Comparison of ENCODE assay signal across 11 mouse cellular contexts in the genomic region with DNA sequence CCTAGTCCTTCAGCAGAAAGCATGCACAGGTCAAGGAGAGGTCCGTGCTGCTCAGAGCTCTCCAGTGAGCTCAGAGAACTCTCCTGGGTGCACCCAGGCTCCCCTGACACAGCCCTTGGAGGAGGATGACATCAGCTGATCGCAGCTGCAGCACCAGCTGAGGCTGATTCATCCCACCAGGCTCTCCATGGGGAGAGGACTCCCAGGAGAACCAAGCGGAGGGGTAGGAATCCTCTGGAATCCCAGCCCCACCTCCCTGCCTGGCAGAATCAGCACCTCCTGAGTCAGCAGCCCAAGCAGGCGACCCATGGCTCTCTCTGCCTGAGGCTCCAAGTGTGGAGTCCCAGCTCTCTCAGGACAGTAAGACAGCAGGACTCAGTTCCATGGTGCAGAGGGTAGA. TPM values are rescaled to one million over a fixed set of nuclear protein-coding genes. Genes with fewer than 3 reads are reported as not detected.
DNase-seq lines count a peak whose midpoint lies in the region; ATAC-seq and TF ChIP-seq lines count a peak whose summit lies in the region.
"Had no signal": no experiment of that assay in that cellular context is flagged by ENCODE, and none has a peak within 500 bp of the region (broad histone marks: within the 10 kb centered on the region; RNA-seq: fewer than 3 reads in every experiment).

No protein-coding gene starts in this region.

- H3K4me2 ChIP-seq in forebrain, embryonic 15.5 days (replicated peaks): no peak overlapping the region
- no peak overlapping the region for H3K4me2 ChIP-seq in forebrain, embryonic 11.5 days (ENCODE audit: low read depth, low read length, severe bottlenecking)
- no peak overlapping the region for H3K4me2 ChIP-seq in midbrain, postnatal 0 days (ENCODE audit: low read depth, low read length, poor library complexity, severe bottlenecking)
- H3K4me2 ChIP-seq in midbrain, embryonic 13.5 days (replicated peaks): no peak overlapping the region
- H3K4me2 ChIP-seq: heart, embryonic 13.5 days; liver, embryonic 15.5 days had no signal

- 44% methylated on average over 4 of the region's 4 CpGs for WGBS in forebrain, embryonic 15.5 days
- WGBS in forebrain, embryonic 11.5 days: 37% methylated on average over 4 of the region's 4 CpGs
- 45% methylated on average over 3 of the region's 4 CpGs for WGBS in midbrain, postnatal 0 days
- WGBS in midbrain, embryonic 13.5 days: 35% methylated on average over 4 of the region's 4 CpGs

- no peaks in the 10 kb centered on the region for H3K36me3 ChIP-seq in forebrain, embryonic 15.5 days
- H3K36me3 ChIP-seq in forebrain, embryonic 11.5 days (ENCODE audit: control insufficient read depth, insufficient read depth, low read length): no peaks in the 10 kb centered on the region
- H3K36me3 ChIP-seq in midbrain, postnatal 0 days (ENCODE audit: insufficient read depth, low read length): 0 out of 2 replicates have a peak, but pooled peaks cover 7% of the 10 kb centered on the region
- H3K36me3 ChIP-seq in midbrain, embryonic 13.5 days: no peaks in the 10 kb centered on the region; the same call in 1 of the 2 replicates
- H3K36me3 ChIP-seq: heart, embryonic 13.5 days; liver, embryonic 15.5 days had no signal

- 0 out of 2 replicates have a peak, but pooled peaks have one; percentile 32 for ATAC-seq in forebrain, embryonic 15.5 days (replicated peaks)
- no peak for ATAC-seq in forebrain, embryonic 11.5 days (replicated peaks; ENCODE audit: low FRiP score)
- ATAC-seq in midbrain, postnatal 0 days (ENCODE audit: low FRiP score): no peak
- ATAC-seq in midbrain, embryonic 13.5 days: no peak

- H3K27me3 ChIP-seq in forebrain, embryonic 15.5 days: no peaks in the 10 kb centered on the region
- no peaks in the 10 kb centered on the region for H3K27me3 ChIP-seq in forebrain, embryonic 11.5 days (ENCODE audit: control insufficient read depth, insufficient read depth, low read length)
- no peaks in the 10 kb centered on the region for H3K27me3 ChIP-seq in midbrain, postnatal 0 days (ENCODE audit: insufficient read depth, low read length)
- H3K27me3 ChIP-seq in midbrain, embryonic 13.5 days: no peaks in the 10 kb centered on the region
- H3K27me3 ChIP-seq: heart, embryonic 13.5 days had no signal

- peaks cover 31% of the 10 kb centered on the region for H3K4me1 ChIP-seq in forebrain, embryonic 15.5 days
- peaks cover 11% of the 10 kb centered on the region; the same call in 1 of the 2 replicates for H3K4me1 ChIP-seq in forebrain, embryonic 11.5 days (replicated peaks; ENCODE audit: control insufficient read depth, insufficient read depth, low read length)
- H3K4me1 ChIP-seq in midbrain, postnatal 0 days (ENCODE audit: insufficient read depth, low read length): peaks cover 9% of the 10 kb centered on the region; the same call in 1 of the 2 replicates
- H3K4me1 ChIP-seq in midbrain, embryonic 13.5 days (replicated peaks): peaks cover 48% of the 10 kb centered on the region

- DNase-seq in forebrain, embryonic 11.5 days (ENCODE audit: low spot score): no peak
- DNase-seq in midbrain, postnatal 0 days (ENCODE audit: low spot score): peak; percentile 27
- peak; percentile 20 for DNase-seq in heart, postnatal 4 days
- DNase-seq in right cerebral cortex, adult 2 months (ENCODE audit: low spot score in 2 of 2): peak; percentile 80 to 84
- DNase-seq in cerebellum, postnatal 25 days: no peak
- DNase-seq in testis, postnatal 10 days (ENCODE audit: low spot score): no peak

- no peak for TF ChIP-seq CTCF in midbrain, postnatal 0 days (IDR thresholded peaks at IDR 0.05)

- no peak overlapping the region for H3K27ac ChIP-seq in forebrain, embryonic 15.5 days (replicated peaks)
- H3K27ac ChIP-seq in forebrain, embryonic 11.5 days (ENCODE audit: low read depth, low read length): no peak overlapping the region
- H3K27ac ChIP-seq in midbrain, postnatal 0 days (ENCODE audit: low read depth, low read length): no peak overlapping the region
- H3K27ac ChIP-seq in midbrain, embryonic 13.5 days: no peak overlapping the region
- H3K27ac ChIP-seq: heart, embryonic 13.5 days; liver, embryonic 15.5 days had no signal

- no peaks in the 10 kb centered on the region for H3K9me3 ChIP-seq in forebrain, embryonic 15.5 days
- no peaks in the 10 kb centered on the region for H3K9me3 ChIP-seq in forebrain, embryonic 11.5 days (ENCODE audit: control insufficient read depth, low read length)
- H3K9me3 ChIP-seq in midbrain, postnatal 0 days (ENCODE audit: low read length): no peaks in the 10 kb centered on the region
- no peaks in the 10 kb centered on the region for H3K9me3 ChIP-seq in midbrain, embryonic 13.5 days
- H3K9me3 ChIP-seq: heart, embryonic 13.5 days; liver, embryonic 15.5 days had no signal

- H3K4me3 ChIP-seq in forebrain, embryonic 15.5 days: no peak overlapping the region
- H3K4me3 ChIP-seq in forebrain, embryonic 11.5 days (ENCODE audit: low read depth, low read length): no peak overlapping the region
- H3K4me3 ChIP-seq in midbrain, postnatal 0 days (ENCODE audit: low read depth, low read length): no peak overlapping the region
- no peak overlapping the region for H3K4me3 ChIP-seq in midbrain, embryonic 13.5 days (replicated peaks)
- H3K4me3 ChIP-seq: heart, embryonic 13.5 days; liver, embryonic 15.5 days had no signal

- no peak overlapping the region for H3K9ac ChIP-seq in forebrain, embryonic 15.5 days (replicated peaks)
- H3K9ac ChIP-seq in forebrain, embryonic 11.5 days (ENCODE audit: low read length): no peak overlapping the region
- no peak overlapping the region for H3K9ac ChIP-seq in midbrain, postnatal 0 days (replicated peaks; ENCODE audit: low read length, poor library complexity, severe bottlenecking)
- H3K9ac ChIP-seq in midbrain, embryonic 13.5 days (replicated peaks): no peak overlapping the region
- H3K9ac ChIP-seq: heart, embryonic 13.5 days; liver, embryonic 15.5 days had no signal

RNA-seq across cellular contexts. Expression of gene 5031439G07Rik, which starts 12.6 kb away (rescaled TPM):
- polyA plus RNA-seq in forebrain, embryonic 15.5 days (2015; fragmentation: Nextera tagmentation; extraction: Ambion mirVana): 22.1 and 27.7 TPM in 2 replicates
- polyA plus RNA-seq in forebrain, embryonic 11.5 days (2014; fragmentation: Nextera tagmentation; extraction: Ambion mirVana): 16.2 and 28.6 TPM in 2 replicates
- 127 and 131 TPM in 2 replicates for total RNA-seq in midbrain, postnatal 0 days (2014; rRNA removed)
- 22.2 and 23.4 TPM in 2 replicates for polyA plus RNA-seq in midbrain, postnatal 0 days (2015; fragmentation: Nextera tagmentation; extraction: Ambion mirVana)
- 17.4 and 19.0 TPM in 2 replicates for polyA plus RNA-seq in midbrain, embryonic 13.5 days (2015; fragmentation: Nextera tagmentation; extraction: Ambion mirVana)
- 10 to 100 TPM; 22.2 to 23.8 TPM for total RNA-seq in heart, postnatal 4 days (2021)

RNA-seq across cellular contexts. Expression of gene Upk3a, which starts 41.2 kb away (rescaled TPM):
- 0.31 and 0.34 TPM in 2 replicates for polyA plus RNA-seq in forebrain, embryonic 15.5 days (2015; fragmentation: Nextera tagmentation; extraction: Ambion mirVana)
- polyA plus RNA-seq in forebrain, embryonic 11.5 days (2014; fragmentation: Nextera tagmentation; extraction: Ambion mirVana): not detected in 2 replicates
- 0.28 and 0.66 TPM in 2 replicates for total RNA-seq in midbrain, postnatal 0 days (2014; rRNA removed)
- polyA plus RNA-seq in midbrain, postnatal 0 days (2015; fragmentation: Nextera tagmentation; extraction: Ambion mirVana): 3.0 and 3.6 TPM in 2 replicates
- 0.39 and 0.43 TPM in 2 replicates for polyA plus RNA-seq in midbrain, embryonic 13.5 days (2015; fragmentation: Nextera tagmentation; extraction: Ambion mirVana)
- not detected for total RNA-seq in heart, postnatal 4 days (2021)
- total RNA-seq: neutrophil, adult 5-6 weeks had no signal
- polyA plus RNA-seq: liver, embryonic 15.5 days had no signal

RNA-seq across cellular contexts. Expression of gene Nup50, which starts 52.5 kb away (rescaled TPM):
- polyA plus RNA-seq in forebrain, embryonic 15.5 days (2015; fragmentation: Nextera tagmentation; extraction: Ambion mirVana): 32.5 and 35.7 TPM in 2 replicates
- polyA plus RNA-seq in forebrain, embryonic 11.5 days (2014; fragmentation: Nextera tagmentation; extraction: Ambion mirVana): 75.8 and 79.7 TPM in 2 replicates
- 16.2 and 16.8 TPM in 2 replicates for total RNA-seq in midbrain, postnatal 0 days (2014; rRNA removed)
- 17.8 and 20.7 TPM in 2 replicates for polyA plus RNA-seq in midbrain, postnatal 0 days (2015; fragmentation: Nextera tagmentation; extraction: Ambion mirVana)
- polyA plus RNA-seq in midbrain, embryonic 13.5 days (2015; fragmentation: Nextera tagmentation; extraction: Ambion mirVana): 37.3 and 39.4 TPM in 2 replicates
- 10 to 100 TPM; 27.7 to 27.8 TPM for total RNA-seq in heart, postnatal 4 days (2021)

RNA-seq across cellular contexts. Expression of gene Fam118a, which starts 53.0 kb away (rescaled TPM):
- polyA plus RNA-seq in forebrain, embryonic 15.5 days (2015; fragmentation: Nextera tagmentation; extraction: Ambion mirVana): 32.4 and 33.5 TPM in 2 replicates
- 25.3 and 27.4 TPM in 2 replicates for polyA plus RNA-seq in forebrain, embryonic 11.5 days (2014; fragmentation: Nextera tagmentation; extraction: Ambion mirVana)
- total RNA-seq in midbrain, postnatal 0 days (2014; rRNA removed): 18.0 and 21.0 TPM in 2 replicates
- polyA plus RNA-seq in midbrain, postnatal 0 days (2015; fragmentation: Nextera tagmentation; extraction: Ambion mirVana): 29.5 TPM in 2 replicates
- polyA plus RNA-seq in midbrain, embryonic 13.5 days (2015; fragmentation: Nextera tagmentation; extraction: Ambion mirVana): 24.4 and 26.0 TPM in 2 replicates
- 10 to 100 TPM; 14.6 to 14.9 TPM for total RNA-seq in heart, postnatal 4 days (2021)

RNA-seq across cellular contexts. Expression of gene Gm29666, which starts 55.9 kb away (rescaled TPM):
- 0.92 and 1.0 TPM in 2 replicates for polyA plus RNA-seq in forebrain, embryonic 15.5 days (2015; fragmentation: Nextera tagmentation; extraction: Ambion mirVana)
- 0.79 and 1.5 TPM in 2 replicates for polyA plus RNA-seq in forebrain, embryonic 11.5 days (2014; fragmentation: Nextera tagmentation; extraction: Ambion mirVana)
- 0.66 and 1.4 TPM in 2 replicates for total RNA-seq in midbrain, postnatal 0 days (2014; rRNA removed)
- 0.56 and 0.67 TPM in 2 replicates for polyA plus RNA-seq in midbrain, postnatal 0 days (2015; fragmentation: Nextera tagmentation; extraction: Ambion mirVana)
- polyA plus RNA-seq in midbrain, embryonic 13.5 days (2015; fragmentation: Nextera tagmentation; extraction: Ambion mirVana): 0.71 and 0.87 TPM in 2 replicates
- under 1 TPM; 0.19 to 0.34 TPM for total RNA-seq in heart, postnatal 4 days (2021)

Comparison
In these comparisons a context has a peak if more than half of its experiments do, and no peak if none do; other contexts are left out.
1. DNase-seq: peak in midbrain, postnatal 0 days (single experiment), heart, postnatal 4 days (single experiment) and right cerebral cortex, adult 2 months (2 of 2); none in forebrain, embryonic 11.5 days (single experiment), cerebellum, postnatal 25 days (0 of 2) and testis, postnatal 10 days (single experiment).